Mouse (Mus musculus): Measurements from ENCODE around the gene Epsti1.
"Not testable (repeated sequence)": the region's sequence is repeated elsewhere in the genome, so short reads cannot be mapped to it uniquely, and the experiment has no call there.

The Epsti1 gene

DNA sequence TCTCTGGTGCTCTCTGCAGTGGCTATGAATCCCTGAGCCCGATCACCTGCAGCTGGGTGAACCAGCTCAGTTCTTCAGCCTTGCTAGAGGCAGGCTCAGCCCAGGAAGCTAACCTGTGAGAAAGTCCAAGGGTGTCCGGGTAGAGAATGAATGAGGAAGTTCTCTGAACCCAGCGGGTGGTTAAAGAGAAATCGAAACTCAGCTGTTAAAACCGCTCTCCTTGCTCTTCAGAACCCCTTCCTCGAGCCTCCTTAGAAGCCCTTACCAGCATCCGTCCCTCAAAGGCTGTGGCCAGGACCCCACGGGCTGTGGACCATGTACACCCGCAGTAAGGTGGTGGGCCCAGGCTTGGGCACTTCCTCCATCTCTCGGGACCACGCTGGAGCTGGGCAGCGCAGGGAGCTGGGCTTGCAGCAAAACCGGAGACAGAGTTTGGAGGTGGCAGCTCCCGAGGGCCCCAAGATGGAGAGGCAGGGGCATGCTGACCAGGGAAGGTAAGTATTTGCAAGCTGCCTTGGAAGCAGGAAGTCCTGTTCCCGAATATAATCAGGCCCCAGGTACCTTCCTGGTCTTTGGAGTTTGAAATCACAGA, at the start of gene Epsti1:
Gene Epsti1 (plus strand): TSS at position 69 of the 592 bp plus-strand sequence.
- DNase-seq (ENCODE audit: low spot score): no peak

DNA sequence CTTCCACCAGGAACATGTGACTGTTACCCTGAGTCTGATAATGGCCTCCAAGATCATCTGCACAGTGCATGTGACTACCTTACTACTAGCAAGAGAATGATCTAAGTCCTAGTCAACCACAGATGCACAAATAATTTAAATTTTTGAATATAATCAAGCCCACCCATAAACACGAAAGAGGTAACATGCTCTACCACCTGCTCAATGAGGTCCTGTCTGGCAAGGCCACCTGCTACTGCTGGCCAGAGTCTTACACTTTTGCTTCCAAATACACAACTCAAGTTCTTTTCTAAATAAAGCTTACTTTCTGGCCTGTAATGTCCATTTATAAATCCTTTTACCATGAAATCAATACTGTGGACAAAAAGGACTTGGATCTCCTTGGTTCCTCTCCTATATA, 44.1 kb upstream of the Epsti1 start:
- no peak for DNase-seq (ENCODE audit: low spot score)

DNA sequence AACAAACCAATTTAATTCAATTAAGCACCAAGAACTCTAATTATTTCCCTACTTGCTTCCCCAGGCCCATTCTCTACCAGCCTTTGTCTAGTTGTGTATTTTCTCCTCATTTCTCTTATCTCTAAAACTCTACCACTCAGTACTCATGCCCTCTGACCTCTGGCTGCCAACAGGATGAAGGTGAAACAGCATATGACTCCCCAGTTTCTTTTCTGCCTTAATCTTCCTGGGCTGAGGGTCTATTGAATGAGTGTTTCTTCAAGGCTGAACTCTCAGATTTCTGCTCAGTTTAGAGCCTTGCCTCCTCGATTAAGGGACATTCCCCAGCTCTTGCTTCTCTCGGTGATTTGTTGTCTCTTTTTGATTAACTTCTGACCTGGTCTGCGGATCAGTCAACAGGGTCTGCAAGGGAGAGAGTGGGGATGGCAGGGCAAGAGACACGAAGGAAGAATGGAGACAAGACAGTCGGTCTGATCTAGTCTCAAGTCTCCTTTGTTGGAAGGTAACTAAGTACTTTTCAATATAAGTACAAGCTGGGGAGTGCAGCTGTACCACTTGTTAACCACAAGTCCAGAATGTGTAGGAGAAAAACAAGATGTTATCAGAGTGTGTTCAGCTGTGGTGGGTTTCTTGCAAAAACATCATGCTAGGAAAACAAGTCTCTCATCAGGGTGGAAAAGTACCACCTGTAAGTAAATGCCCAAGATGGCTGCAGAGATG, 43.0 kb upstream of the Epsti1 start:
- no peak for DNase-seq (ENCODE audit: low spot score)

DNA sequence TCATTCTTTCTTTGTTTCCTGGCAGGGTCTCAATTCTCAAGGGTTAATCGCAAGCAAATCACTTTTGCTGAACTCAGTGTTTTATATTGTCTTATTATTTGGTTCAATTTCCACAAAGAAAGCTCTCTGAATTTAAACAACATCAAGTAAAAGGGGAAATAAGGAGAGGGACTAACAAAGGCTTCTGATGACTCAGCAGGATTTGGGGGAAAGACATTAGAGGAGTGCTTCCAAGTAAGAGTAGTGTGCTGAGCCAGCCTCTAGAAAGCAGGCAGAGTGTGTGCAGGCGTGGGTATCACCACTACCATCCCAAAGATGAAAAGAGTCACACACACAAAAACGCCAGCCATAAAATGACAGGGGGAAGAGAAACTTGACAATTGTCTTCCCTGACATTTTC, 40.0 kb upstream of the Epsti1 start:
- DNase-seq (ENCODE audit: low spot score): no peak

DNA sequence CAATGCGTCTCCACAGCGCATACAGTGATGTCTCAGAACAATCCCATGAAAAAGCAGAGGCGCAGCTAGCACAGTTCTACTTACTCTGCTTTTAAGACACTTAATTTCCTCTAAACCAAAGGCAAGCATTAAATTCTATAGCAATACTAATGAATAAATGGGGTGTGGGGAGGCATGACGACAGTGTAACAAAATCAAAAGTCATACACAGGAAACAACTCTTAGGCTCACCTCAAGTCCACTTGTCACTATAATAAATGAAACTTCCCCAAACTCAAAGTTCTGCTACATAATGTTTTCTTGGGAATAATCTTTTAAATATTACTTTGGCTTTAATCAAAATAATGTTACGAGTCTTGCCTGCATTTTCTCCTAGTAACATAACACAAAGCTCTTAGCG, 39.5 kb upstream of the Epsti1 start:
- no peak for DNase-seq (ENCODE audit: low spot score)

DNA sequence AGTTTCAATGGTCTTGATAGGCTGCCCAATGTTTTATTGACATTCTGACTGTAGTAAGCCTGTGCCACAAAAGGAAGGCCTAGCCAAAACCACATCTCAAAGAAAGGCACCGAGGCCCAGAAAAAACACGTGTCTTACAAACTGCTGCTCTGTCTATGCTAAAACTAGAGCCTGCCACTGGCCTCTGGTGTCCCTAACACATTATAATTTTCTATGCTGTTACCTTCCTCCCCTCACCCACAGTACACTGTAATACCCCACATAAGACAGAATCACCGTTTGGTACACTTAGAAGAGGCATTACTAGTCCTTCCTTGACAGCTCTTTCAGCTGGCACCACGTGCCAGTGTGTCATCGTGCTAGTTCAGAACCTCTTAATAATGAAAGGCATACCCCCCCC, 36.4 kb upstream of the Epsti1 start:
- no peak for DNase-seq (ENCODE audit: low spot score)

DNA sequence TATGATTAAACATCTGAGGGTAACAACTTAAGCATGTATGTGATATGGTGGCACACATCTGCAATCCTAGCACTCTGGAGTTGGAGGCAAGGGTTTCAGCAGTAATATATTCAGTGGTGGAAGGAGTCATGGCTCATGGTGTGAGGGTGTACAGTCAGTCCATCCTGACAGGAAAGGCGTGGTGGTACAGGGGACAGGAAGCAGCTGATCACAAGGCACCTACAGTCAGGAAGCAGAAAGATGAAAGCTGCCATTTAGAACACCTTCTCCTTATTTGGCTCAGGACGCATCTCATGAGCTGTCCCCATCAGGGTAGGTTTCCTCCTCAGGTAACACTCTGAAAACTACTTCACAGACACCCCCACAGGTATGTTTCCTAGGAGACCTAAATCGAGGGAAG, 33.1 kb upstream of the Epsti1 start:
- DNase-seq (ENCODE audit: low spot score): no peak

DNA sequence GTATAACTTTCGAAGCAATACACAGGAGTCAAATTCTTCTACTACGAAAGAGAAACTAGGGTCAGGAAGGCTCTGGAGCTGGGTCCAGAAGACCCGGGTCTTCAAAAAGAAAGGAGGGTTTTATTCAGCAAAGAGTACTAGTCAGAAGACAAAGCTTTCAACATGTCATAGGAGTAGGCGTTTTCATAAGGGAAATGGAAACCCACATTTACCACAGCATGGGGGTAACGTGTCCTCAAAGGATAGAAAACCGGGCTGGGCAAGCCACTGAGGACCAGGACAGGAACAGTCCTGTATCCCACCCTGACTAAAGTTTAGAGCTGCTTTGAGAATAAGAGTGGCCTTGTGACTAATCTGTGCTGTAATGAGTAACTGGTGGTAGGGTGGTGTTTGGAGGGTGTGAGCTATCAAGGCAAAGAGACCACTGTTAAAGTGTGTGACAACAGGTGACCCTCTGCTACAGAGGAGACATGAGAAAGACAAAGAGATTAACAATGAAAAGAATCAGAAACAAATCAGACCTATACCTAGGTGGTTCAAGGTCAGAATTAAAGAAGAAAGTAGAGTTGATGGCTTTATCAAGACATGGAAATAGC, 32.6 kb upstream of the Epsti1 start:
- DNase-seq (ENCODE audit: low spot score): no peak

DNA sequence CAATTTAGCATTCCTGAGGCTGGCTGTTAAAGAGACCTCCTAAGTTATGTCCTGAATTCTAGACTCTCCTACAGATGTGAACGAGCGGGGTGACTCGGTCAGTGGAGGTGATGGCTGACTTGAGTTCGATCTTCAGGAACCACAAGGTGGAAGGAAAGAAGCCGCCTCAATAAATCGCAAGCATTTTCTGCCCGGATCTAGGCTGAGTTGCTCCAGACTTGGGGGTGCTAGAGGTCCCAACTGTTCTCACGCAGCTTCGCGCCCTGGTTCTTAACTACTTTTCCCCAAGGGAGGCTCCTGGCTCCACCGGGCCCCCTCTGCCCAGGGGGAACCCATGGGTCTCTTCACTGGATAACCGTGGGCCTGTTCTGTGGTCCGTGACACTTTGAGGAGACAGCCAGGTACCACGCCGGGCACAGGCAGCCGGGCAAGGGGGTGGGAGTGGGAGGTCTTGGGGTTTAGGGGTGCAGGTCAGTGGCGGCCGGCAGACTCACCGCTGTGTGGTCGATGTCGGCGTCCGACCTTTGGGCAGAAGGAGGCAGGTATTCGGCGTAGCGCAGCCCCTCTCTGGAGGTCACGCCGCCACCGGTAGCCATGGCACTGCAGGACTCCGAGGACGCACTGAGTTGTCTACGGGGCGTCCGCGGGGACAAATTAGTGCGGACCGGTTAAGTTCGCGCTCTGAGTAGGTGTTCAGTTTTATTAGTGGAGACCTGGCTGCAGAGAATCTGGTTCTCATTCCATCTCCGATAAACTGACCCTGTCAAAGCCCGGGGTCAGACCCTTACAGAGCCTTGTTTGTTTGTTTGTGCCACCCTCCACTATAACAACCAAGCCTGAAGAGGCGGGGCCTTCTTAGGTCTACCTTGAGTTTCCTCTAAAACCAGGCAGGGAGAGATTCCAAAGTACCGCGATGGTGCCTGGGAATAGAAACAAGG, 29.5 kb upstream of the Epsti1 start, which contains the start of gene Dnajc15:
Gene Dnajc15 (minus strand): TSS at position 822 of the 938 bp plus-strand sequence.
- DNase-seq (ENCODE audit: low spot score): peak; percentile 88

DNA sequence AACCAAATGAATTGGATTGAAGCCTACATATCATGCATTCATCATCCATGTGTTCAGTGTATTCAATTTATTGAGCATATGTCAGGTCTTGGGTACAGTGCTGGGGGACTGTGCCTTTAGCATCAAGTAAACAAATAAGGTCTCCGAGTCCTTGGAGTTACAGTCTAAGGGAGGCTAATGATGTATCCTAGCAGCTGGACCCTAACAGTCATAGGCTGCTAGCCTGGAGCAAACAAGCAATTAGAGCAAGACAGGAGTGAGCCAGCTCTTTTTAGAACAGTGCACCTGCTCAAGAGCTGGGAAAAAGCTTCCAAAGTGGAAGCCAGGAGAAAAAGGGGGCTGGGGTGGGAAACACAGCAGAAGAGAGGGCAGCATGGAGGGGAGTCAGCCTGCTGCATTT, 27.8 kb upstream of the Epsti1 start:
- DNase-seq (ENCODE audit: low spot score): no peak

DNA sequence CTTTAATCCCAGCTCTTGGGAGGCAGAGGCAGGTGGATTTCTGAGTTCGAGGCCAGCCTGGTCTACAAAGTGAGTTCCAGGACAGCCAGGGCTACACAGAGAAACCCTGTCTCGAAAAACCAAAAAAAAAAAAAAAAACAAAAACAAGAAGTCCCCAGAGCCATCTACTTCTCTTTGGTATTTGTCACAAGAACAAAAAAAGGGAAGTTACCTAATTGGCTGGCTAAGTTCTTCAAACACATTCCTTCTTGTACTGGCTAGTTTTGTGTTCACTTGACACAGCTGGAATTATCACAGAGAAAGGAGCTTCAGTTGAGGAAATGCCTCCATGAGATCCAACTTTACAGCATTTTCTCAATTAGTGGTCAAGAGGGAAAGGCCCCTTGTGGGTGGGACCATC, 26.2 kb upstream of the Epsti1 start:
- DNase-seq (ENCODE audit: low spot score): not testable (repeated sequence)

DNA sequence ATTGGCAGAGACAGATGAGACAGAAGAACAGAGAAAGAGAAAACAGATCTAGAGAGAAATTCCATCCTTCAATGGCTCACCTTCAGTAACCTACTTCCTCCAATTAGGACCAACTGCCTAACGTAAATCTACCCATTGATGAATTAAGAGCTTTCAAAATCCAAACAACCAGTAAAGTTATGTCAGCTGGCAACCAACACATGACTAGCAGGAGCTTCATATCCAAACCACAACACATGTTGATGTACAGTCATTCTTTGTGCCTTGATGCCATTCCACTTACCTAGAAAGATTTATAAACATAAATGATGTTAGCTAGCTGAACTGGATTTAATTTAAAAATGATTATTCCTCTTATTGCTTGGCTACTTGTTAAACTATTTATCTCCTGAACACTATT, 22.0 kb upstream of the Epsti1 start:
- DNase-seq (ENCODE audit: low spot score): no peak

DNA sequence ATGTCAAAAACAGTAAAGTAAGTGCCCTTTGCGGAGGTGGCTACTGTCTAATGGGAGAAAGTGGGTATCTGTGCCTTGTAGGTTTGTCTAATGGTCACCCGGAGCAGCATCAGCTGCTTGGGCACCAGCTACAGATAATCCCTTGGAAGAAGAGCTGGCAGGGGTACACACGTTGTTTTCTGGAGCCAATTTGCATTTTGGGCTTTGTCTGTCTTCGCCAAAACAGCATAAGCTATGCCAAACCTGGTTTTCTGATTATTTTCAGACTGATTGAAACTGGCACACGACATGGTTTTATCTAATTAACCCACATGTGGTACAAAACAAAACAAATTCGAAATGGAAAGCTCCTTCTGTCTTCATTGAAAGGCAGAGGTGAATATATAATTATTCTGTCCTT, 21.4 kb upstream of the Epsti1 start:
- DNase-seq (ENCODE audit: low spot score): no peak

DNA sequence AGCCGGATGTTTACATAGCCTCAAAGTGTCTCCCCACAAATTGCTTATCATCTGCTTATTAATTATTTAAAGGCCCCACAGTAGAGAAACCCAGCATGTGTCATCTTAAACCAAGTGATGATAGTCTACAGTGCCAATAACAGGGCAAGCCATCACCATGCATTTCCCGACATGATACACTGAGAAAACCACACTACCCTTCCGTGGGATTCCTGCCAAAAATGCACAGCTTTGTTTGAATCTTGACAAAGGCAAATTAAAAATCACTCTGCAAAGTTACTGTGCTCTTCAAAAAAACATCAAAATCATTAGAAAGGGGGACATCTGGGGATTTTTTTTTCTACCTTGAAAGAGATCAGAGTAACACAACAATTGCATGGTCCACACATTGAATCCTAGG, 17.7 kb upstream of the Epsti1 start:
- no peak for DNase-seq (ENCODE audit: low spot score)

DNA sequence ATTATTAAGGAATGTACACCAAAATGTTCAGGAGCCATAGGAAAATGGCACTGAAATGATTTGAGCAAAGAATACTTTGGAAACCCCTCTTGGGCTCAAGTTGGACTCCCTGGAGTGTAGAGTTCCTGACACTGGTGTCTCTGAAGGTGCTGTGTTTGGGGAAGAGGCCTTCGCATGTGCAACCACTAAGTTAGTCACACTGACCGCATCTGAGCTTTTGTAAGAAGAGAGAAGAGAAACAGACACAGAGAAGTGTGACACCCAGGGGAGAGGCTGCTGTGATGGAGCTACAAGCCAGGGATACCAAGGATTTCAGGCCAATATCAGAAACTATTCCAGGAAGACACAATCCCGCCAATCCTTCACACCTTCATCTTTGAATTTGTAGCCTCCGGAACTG, 17.1 kb upstream of the Epsti1 start:
- no peak for DNase-seq (ENCODE audit: low spot score)

DNA sequence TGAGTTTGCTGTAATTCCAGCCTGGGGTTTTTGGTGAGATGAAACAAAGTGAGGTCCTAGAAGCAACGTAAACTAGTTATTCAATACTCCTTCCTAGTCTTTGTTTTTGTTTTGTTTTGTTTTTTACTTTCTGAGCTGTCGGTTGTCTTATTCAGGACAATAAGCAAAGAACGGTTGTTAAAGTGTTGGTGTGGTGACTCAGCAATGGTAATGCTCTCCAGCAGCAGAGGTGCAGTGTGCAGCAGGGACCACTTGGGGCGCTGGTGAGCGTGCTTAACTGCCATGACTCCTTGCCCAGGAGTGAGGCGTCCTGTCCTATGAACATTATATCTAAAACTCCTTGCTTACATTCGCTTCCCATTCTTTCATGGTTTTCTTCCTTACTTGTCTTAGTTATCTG, 14.1 kb upstream of the Epsti1 start:
- no peak for DNase-seq (ENCODE audit: low spot score)

DNA sequence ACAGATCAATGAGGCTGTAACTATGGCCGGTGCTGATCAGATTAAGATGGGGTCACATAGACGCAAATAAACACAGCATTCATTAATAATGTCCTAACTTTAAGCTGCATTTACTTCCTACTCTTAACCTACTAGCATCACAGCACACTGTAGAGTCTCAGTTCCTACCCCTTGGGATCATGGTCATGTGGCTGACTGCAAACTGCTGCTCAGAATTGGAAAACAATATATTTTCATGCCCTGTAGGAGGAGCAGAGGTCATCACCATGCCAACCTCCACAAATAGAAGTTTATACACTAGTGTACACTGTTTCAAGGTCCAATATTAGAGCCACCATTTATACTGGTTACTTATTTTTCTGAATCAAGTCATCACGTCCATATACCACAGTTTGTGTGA, 8.1 kb upstream of the Epsti1 start:
- no peak for DNase-seq (ENCODE audit: low spot score)

DNA sequence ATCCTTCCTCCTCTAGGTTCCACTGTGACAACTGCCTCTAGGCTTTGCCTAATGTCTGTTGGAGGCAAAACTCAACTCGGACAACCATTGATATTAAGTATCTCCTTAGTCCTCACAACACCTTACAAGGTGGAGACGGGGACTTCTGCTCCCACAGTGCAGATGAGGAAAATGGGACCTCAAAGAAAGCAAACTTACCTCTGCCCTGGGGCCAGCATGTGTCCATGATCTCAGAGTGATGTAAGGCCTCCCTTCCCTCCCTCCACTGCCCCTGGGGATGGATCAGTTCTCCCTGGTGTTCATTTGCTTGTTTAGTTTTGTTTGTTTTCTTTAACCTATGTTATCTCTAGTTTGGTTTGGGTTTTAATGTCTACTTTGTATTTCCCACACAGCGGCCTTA, 1.5 kb upstream of the Epsti1 start:
- DNase-seq (ENCODE audit: low spot score): no peak

DNA sequence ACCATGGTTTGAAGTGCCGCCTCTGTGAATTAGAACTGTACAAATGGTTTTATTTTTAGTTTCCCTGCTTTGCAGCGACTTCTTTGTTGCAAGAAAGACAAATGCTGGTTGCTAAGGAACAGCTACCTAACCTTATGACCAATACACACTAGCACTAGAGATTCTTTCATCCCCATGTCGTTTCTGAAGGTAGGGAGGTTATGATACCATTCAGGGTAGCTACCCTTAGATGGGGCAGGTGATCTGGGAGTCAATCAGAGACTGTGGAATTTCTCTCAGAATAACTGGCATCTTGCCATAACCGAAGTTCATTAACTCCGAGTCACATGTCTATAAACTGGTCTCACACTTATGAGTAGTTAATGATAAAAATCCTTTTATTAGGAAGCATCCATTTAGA, 1.4 kb downstream of the Epsti1 start:
- no peak for DNase-seq (ENCODE audit: low spot score)

DNA sequence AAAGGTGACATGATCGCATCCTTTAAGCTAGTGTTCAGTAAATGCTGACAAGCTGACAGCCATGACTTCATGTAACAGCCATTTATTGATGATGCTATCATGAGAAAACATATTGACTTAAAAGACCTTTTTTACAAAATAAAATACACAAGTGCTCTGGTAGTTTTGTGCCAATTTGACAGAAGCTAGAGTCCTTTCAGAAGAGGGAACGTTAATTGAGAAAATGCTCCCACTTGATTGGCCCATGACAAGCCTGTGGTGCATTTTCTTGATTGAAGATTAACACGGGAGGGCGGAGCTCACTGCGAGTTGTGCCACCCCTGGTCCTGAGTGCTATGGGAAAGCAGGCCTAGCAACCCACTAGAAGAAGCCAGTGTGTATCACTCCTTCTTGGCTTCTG, 2.5 kb downstream of the Epsti1 start:
- no peak for DNase-seq (ENCODE audit: low spot score)

DNA sequence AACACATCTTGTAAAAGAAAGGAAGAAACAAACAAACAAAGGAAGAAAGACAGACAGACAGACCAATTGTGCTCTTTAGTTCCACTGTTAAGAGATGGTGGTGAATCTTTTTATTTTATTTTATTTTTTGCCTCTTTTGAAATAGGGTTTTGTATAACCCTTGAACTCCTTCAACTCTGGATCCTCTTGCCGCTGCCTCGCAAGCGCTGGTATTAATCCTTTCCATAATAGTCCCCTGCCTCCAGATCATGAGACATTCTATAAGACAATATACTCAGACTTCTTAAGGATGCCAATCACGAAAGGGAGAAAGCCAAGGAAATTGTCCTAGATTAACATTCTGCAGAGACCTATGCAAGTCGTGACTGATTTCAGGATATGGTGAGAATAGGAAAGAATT, 11.7 kb downstream of the Epsti1 start:
- DNase-seq (ENCODE audit: low spot score): no peak

DNA sequence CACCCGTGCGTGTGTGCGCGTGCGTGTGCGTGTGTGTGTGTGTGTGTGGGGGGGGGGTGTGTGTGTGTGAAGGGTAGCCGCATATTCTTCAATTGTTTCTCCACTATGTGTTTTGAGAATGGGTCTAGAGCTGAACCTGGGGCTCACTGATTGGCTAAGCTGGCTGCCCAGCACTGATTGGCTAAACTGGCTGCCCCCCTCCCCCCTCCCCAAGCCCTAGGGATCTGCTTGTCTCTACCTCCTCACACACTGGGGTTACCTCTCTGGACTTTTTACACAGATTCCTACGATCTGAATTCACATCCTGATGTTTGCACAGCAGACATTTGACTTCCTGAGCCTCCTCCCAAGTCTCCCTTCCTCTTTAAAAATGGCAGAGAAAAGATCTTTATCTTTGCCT, 17.6 kb downstream of the Epsti1 start:
- no peak for DNase-seq (ENCODE audit: low spot score)
